Mouse (Mus musculus): ENCODE data around the gene Banp.

The Banp gene

DNA sequence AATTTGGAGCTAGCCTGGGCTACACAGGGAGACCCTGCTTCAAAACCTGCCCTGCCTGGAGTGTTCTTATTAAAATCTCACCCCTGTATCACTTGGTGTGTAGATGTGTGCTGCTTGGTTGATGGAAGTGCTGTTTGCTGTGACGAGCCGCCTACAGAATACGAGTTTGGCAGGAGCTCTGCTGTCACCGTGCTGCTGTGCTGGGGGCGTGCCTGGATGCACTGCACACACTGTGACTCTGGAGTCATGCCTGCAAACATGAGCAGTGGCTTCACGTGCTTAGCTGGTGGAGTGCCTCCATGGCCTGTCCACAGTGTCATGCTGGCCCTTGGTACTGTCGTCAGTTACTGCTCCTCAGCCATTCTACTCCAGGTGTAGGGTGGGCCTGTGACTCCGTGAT, 109.4 kb downstream of the Banp start:
- DNase-seq (ENCODE audit: low read depth, low spot score) = no peak

DNA sequence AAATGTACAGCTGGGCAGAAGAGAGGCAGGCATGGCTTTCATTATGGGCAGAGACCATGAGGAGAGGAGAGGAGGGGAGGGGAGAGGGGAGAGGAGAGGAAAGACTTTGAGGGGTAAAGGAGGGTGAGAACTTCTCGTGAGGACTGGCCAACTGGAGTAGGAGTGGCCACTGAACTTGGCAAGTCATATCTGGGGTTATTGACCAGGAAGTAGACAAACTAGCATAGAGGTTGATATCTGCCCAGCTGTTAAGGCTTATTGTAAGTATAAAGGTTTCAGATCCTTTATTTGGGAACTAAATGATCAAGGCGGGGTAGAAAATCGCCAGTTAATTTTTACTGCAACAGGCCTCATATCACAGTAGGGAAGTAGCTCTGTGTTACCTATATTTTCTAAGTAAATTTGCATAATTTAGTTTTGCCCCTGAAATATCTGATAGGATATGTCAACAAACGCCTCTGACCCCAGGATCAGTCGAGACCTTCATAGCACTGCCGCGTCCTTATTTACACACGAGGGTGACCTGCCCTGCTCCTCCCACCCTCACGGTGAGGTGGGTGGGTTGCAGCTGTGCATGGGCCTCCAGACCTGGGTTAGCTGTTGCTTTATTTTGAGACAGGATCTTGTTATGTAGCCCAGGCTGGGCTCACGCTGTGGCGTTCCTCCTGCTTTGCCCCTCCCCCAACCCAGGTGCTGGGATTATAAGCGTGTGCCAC, 113.1 kb downstream of the Banp start:
- DNase-seq (ENCODE audit: low read depth, low spot score) = no peak

DNA sequence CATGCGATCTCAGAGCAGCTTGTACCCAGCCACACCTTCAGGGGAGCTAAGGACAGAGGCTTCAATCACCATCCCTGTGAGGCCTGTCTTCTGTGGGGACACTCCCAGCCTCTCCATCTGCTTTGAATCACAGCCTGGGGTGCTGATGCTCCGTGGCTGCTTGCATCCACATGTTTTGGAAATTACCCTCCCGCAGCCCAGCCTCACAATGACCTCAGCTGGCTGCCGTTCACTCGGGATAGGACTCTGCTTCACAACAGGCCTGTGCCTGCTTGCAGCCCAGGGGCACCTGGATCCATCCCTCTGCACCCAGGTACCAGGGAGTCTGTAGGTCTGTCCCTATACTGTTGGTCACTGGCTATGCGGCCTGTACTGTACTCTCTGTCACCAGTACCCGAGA, 114.8 kb downstream of the Banp start:
- peak; percentile 70 for DNase-seq (ENCODE audit: low read depth, low spot score)

DNA sequence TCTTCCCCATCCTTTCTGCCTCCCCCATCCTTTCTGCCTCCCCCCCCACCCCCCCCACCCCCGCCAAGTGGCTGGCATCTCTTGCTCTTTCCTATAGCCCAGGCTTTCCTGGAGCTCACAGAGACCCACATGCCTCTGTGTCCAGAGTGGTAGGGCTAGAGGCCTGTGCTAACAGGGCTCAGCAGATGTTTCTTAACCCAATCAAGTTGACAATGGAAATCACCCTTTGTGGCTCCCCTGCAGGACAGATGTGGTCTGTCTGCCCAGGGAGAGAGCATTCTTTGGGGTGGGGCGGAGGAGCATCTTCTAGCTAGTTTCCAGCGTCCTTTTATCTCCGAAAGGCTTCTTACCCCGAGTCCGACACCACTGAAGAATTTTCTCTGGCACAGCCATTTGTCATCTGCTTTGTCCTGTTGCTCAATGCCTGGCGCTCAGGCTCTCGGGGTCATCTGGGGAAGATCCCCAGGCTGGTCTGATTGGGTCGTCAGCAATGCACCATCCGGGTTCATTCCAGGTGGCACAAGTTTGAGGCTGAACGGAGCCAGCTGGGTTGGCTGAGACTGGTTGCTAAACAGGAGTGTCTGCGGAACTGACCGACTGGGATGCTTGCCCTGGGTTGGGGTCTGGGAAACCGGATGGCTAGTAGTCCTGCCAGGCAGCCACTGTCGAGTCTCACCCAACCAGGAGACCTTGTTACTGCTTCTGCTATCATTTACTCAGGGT, 118.4 kb downstream of the Banp start:
- no peak for DNase-seq (ENCODE audit: low read depth, low spot score)

DNA sequence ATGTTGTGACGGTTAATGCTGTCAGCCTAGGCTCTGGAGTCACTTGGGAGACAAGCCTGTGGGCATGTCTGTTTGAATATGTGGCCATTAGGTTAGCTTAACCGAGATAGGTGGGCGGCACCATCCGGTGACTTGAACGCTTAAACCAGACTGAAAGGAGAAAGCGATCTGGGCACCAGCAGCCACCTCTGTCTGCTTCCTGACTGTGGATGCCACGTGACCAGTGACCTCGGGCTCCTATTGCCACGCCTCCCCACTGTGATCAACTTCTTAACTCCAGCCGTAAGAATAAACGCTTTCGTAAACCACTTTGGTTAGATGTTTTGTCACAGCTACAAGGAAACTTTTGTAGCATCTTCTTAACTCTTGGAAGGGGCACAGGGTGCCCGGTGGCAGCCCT, 119.1 kb downstream of the Banp start:
- DNase-seq (ENCODE audit: low read depth, low spot score) = no peak

DNA sequence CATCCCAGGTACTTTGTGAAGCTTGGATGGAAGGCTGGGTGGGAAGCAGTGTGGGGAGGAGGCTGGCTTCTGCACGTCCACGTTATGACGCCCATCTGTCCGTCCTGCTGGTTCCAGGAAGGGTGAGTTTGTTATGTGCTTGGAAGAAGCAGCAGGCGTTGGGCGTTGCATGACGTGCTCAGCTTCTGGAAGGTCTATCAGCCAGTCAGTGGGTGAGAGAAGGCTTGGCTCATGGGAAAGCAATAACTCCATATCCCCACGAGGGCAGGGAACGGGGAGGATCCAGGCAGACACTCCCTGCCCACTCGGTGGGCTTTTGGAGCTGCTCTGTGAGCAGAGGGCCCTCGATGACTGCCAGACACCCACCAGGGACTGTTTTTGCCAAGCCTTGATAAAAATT, 119.7 kb downstream of the Banp start:
- DNase-seq (ENCODE audit: low read depth, low spot score) = peak; percentile 65

DNA sequence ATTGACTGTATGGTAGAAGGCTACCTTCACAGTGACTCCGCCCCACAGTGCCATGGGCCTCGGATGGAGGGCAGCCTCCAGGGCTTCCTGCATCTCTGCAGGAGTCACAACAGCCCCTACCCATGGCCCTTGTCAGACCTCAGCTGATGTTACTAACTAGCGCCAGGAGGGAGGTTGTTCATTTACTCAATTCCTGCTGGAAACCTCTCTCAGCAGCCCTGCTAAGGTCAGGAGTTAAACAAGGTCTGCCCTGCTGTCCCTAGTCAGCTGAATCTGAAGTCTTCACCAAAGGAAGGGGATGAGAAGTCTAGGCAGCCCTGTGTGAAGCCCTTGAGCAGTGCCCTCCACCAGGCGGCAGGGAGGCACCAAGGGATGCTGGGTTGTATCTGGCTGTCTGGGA, 121.6 kb downstream of the Banp start:
- no peak for DNase-seq (ENCODE audit: low read depth, low spot score)

DNA sequence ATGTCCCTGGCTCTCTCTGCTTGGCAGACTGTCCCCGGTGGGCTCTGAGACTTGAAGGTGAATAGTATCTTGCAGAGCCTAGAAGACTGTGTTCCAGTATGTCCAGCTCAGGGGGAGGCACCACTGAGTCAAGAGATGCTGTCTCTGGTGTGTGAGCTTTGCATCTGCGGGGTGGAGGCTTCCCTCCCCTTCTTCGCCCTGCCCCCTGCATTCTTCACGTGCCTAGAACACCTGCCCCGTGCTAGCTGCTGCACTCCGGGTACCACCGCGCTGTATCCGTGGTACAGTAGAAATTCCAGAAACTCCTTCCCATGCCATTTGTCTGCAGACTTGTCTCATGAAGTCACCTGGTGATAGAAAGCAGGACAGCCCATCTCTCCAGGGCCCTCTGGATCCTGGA, 124.4 kb downstream of the Banp start:
- no peak for DNase-seq (ENCODE audit: low read depth, low spot score)

DNA sequence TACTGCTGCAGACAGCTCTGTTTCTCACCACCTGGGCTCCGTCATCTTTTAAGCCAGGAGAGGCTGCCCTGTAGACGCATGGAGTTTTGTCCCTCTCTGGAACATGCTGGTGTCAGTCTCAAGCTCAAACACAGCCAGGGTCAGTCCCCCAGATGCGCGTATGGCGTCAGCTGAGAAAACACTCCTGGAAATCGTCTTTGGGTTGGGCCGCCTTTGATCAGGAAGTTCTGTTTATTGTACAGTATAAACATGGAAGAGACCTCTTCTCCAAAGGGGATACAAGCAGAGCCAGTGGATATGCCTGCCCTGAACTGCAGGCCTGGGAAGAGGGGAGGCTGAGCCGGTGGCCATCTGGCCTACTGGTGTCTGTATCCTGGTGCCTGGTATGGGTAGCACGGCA, 124.9 kb downstream of the Banp start:
- DNase-seq (ENCODE audit: low read depth, low spot score) = no peak

DNA sequence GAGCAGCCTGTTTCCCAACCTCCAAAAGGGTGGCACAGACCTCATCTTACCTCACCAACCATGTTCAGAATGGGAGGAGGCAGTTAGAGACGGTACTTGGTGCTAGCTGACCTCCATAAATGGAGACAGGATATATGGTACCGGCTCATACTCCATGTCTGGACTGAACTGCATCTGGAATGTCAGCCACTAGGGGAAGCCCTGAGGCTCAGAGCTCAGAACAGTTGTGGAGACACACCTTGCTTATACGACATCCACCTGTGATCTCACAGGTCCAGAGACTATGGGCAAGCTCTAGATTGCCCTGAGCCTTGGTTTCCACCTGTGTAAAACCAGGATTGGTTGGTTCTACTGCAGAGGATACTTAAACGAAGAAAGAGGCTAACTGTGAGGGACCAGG, 125.4 kb downstream of the Banp start:
- no peak for DNase-seq (ENCODE audit: low read depth, low spot score)

DNA sequence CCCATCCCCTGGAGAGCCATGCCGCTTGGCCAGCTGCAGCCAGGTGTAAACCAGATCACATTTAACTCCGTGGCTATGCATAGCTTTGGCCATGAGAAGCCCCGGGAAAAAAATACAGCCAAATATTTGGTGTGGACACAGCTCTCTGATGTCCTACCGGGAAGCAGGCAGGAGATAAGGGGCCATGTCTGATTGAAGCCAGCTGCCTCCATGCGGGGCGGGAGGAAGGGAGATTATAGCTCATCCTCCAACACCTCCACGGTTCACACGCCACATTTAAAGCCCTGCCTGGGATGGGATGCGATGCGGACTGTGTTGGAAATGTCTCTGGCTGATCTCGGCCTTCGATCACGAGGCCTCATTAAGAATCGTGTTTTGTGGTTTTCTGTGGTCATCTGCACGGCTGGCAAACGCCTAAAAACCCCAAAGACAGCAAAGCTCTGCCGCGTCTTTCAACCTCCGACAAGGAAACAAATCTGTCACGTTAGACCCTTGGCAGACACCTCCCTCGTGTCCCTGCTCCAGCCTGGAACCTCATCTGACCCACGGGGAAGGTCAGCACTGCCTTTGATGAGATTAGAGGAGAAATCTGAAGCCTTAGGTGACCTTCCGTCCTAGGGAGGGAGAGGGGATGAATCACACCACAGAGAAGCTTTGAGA, 126.8 kb downstream of the Banp start:
- no peak for DNase-seq (ENCODE audit: low read depth, low spot score)

DNA sequence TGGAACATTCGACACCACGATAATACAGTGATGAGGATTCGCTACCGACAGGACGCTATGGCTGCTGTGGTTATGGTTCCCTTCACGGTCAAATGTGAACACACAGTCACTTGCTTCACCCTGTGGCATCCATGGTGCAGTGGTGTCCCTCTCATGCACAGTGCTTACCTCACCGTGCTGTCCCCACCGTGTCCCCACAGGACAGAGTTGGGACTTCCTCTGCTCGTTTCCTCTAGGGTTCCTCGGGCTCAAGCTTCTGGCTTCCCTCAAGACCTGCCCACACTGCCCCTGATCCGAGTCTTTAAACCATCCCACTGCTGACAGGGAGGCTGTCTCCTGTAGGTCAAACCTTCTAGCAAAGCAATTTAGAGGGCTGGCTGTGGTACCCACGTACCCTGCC, 128.8 kb downstream of the Banp start:
- DNase-seq (ENCODE audit: low read depth, low spot score) = no peak

Data from skeletal muscle tissue, adult 2 months (tissue).